25 mouse cellular contexts compared by ENCODE assay signal in the genomic region with DNA sequence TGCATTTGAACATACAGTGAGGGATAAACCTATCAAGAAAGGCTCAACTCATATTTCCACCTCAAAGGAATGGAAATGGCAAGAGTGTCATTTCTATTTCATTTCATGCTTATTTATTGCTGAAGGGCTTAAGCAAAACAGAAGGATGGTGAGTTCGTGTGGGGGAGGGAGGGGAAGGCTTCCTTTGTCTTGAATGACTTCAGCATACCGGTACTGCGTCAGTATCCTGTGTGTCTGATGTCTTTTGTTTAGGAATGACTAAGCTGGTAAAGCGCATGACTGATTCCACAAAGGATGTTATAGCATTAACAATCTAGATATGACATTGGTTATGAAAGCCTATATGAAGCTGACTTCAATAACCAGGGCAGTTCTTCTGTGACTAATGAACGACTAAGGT.
A peak's percentile ranks its signal among the peaks of the same experiment; 100 is the strongest.
DNase-seq lines count a peak whose midpoint lies in the region; ATAC-seq lines count a peak whose summit lies in the region.
"Had no signal": no experiment of that assay in that cellular context is flagged by ENCODE, and none has a peak within 500 bp of the region (broad histone marks: within the 10 kb centered on the region; RNA-seq: fewer than 3 reads in every experiment).

No protein-coding gene starts in this region.

- H3K27me3 ChIP-seq in embryonic facial prominence, embryonic 14.5 days (replicated peaks; ENCODE audit: control insufficient read depth, insufficient read depth, low read length), result no peaks in the 10 kb centered on the region
- H3K27me3 ChIP-seq in embryonic facial prominence, embryonic 10.5 days (replicated peaks; ENCODE audit: low read depth, poor library complexity, severe bottlenecking), result no peaks in the 10 kb centered on the region
- H3K27me3 ChIP-seq in midbrain, embryonic 13.5 days, result no peaks in the 10 kb centered on the region
- no peaks in the 10 kb centered on the region for H3K27me3 ChIP-seq in midbrain, embryonic 11.5 days (ENCODE audit: control insufficient read depth, insufficient read depth, low read length)
- H3K27me3 ChIP-seq in forebrain, embryonic 10.5 days (ENCODE audit: poor library complexity, severe bottlenecking), result no peaks in the 10 kb centered on the region
- no peaks in the 10 kb centered on the region for H3K27me3 ChIP-seq in liver, embryonic 12.5 days (replicated peaks)
- H3K27me3 ChIP-seq: embryonic facial prominence, embryonic 12.5 days; heart, embryonic 13.5 days; hindbrain, embryonic 13.5 days; stomach, embryonic 15.5 days had no signal

- no peak for ATAC-seq in embryonic facial prominence, embryonic 14.5 days (ENCODE audit: low read depth)
- 0 out of 2 replicates have a peak, but pooled peaks have one; percentile 40 for ATAC-seq in midbrain, embryonic 13.5 days
- no peak for ATAC-seq in midbrain, embryonic 11.5 days (ENCODE audit: low FRiP score)
- ATAC-seq in liver, embryonic 12.5 days, result no peak
- ATAC-seq: forebrain, embryonic 14.5 days; inflammation-experienced regulatory T-cells, adult 6 months; midbrain, embryonic 16.5 days had no signal

- no peak overlapping the region for H3K4me2 ChIP-seq in embryonic facial prominence, embryonic 14.5 days (ENCODE audit: low read depth, low read length)
- no peak overlapping the region for H3K4me2 ChIP-seq in midbrain, embryonic 13.5 days (replicated peaks)
- no peak overlapping the region for H3K4me2 ChIP-seq in midbrain, embryonic 11.5 days
- H3K4me2 ChIP-seq in liver, embryonic 12.5 days, result no peak overlapping the region
- H3K4me2 ChIP-seq: embryonic facial prominence, embryonic 12.5 days; heart, embryonic 13.5 days; hindbrain, embryonic 13.5 days; stomach, embryonic 15.5 days had no signal

- no peaks in the 10 kb centered on the region for H3K36me3 ChIP-seq in embryonic facial prominence, embryonic 14.5 days (ENCODE audit: control insufficient read depth, insufficient read depth, low read length)
- no peaks in the 10 kb centered on the region for H3K36me3 ChIP-seq in embryonic facial prominence, embryonic 10.5 days (replicated peaks)
- no peaks in the 10 kb centered on the region for H3K36me3 ChIP-seq in midbrain, embryonic 13.5 days
- no peaks in the 10 kb centered on the region for H3K36me3 ChIP-seq in midbrain, embryonic 11.5 days (ENCODE audit: control insufficient read depth, insufficient read depth, low read length)
- H3K36me3 ChIP-seq in forebrain, embryonic 10.5 days (replicated peaks), result no peaks in the 10 kb centered on the region
- no peaks in the 10 kb centered on the region for H3K36me3 ChIP-seq in liver, embryonic 12.5 days
- H3K36me3 ChIP-seq: embryonic facial prominence, embryonic 12.5 days; heart, embryonic 13.5 days; hindbrain, embryonic 13.5 days; limb, embryonic 10.5 days; stomach, embryonic 15.5 days had no signal

- no peaks in the 10 kb centered on the region for H3K9me3 ChIP-seq in embryonic facial prominence, embryonic 14.5 days (ENCODE audit: control insufficient read depth, low read length)
- peaks cover 2% of the 10 kb centered on the region; the same call in 1 of the 2 replicates for H3K9me3 ChIP-seq in embryonic facial prominence, embryonic 10.5 days
- no peaks in the 10 kb centered on the region for H3K9me3 ChIP-seq in midbrain, embryonic 13.5 days
- H3K9me3 ChIP-seq in midbrain, embryonic 11.5 days (ENCODE audit: control insufficient read depth, low read length), result no peaks in the 10 kb centered on the region
- 0 out of 2 replicates have a peak, but pooled peaks cover 1% of the 10 kb centered on the region for H3K9me3 ChIP-seq in forebrain, embryonic 10.5 days
- H3K9me3 ChIP-seq in liver, embryonic 12.5 days (replicated peaks), result 0 out of 2 replicates have a peak, but pooled peaks cover 2% of the 10 kb centered on the region
- H3K9me3 ChIP-seq: heart, embryonic 13.5 days; hindbrain, embryonic 13.5 days; limb, embryonic 10.5 days; stomach, embryonic 15.5 days had no signal

- H3K9ac ChIP-seq in embryonic facial prominence, embryonic 14.5 days (ENCODE audit: low read depth, low read length), result no peak overlapping the region
- H3K9ac ChIP-seq in midbrain, embryonic 13.5 days (replicated peaks), result no peak overlapping the region
- no peak overlapping the region for H3K9ac ChIP-seq in midbrain, embryonic 11.5 days (ENCODE audit: low read length)
- H3K9ac ChIP-seq in liver, embryonic 12.5 days, result no peak overlapping the region
- H3K9ac ChIP-seq: embryonic facial prominence, embryonic 12.5 days; heart, embryonic 13.5 days; hindbrain, embryonic 13.5 days; stomach, embryonic 15.5 days had no signal

- no peak overlapping the region for H3K4me3 ChIP-seq in embryonic facial prominence, embryonic 14.5 days (ENCODE audit: low read depth, low read length)
- H3K4me3 ChIP-seq in embryonic facial prominence, embryonic 10.5 days, result no peak overlapping the region
- no peak overlapping the region for H3K4me3 ChIP-seq in midbrain, embryonic 13.5 days (replicated peaks)
- H3K4me3 ChIP-seq in midbrain, embryonic 11.5 days (ENCODE audit: low read depth, low read length), result no peak overlapping the region
- H3K4me3 ChIP-seq in forebrain, embryonic 10.5 days, result no peak overlapping the region
- no peak overlapping the region for H3K4me3 ChIP-seq in liver, embryonic 12.5 days
- H3K4me3 ChIP-seq: embryonic facial prominence, embryonic 12.5 days; heart, embryonic 13.5 days; hindbrain, embryonic 13.5 days; limb, embryonic 10.5 days; stomach, embryonic 15.5 days had no signal

- 61% methylated on average over 5 of the region's 5 CpGs for WGBS in embryonic facial prominence, embryonic 14.5 days
- 68% methylated on average over 5 of the region's 5 CpGs for WGBS in embryonic facial prominence, embryonic 10.5 days
- WGBS in midbrain, embryonic 13.5 days, result 40% methylated on average over 5 of the region's 5 CpGs
- WGBS in midbrain, embryonic 11.5 days, result 45% methylated on average over 5 of the region's 5 CpGs
- WGBS in forebrain, embryonic 10.5 days, result 60% methylated on average over 5 of the region's 5 CpGs
- 55% methylated on average over 5 of the region's 5 CpGs for WGBS in liver, embryonic 12.5 days (ENCODE audit: insufficient replicate concordance)

- no peak overlapping the region for H3K27ac ChIP-seq in embryonic facial prominence, embryonic 14.5 days (replicated peaks; ENCODE audit: low read depth, low read length)
- no peak overlapping the region for H3K27ac ChIP-seq in embryonic facial prominence, embryonic 10.5 days (replicated peaks)
- H3K27ac ChIP-seq in midbrain, embryonic 13.5 days, result no peak overlapping the region
- H3K27ac ChIP-seq in midbrain, embryonic 11.5 days (ENCODE audit: low read depth, low read length), result no peak overlapping the region
- no peak overlapping the region for H3K27ac ChIP-seq in forebrain, embryonic 10.5 days
- H3K27ac ChIP-seq in liver, embryonic 12.5 days, result no peak overlapping the region
- H3K27ac ChIP-seq: embryonic facial prominence, embryonic 12.5 days; heart, embryonic 13.5 days; hindbrain, embryonic 13.5 days; limb, embryonic 10.5 days; stomach, embryonic 15.5 days had no signal

- peak; percentile 8 for DNase-seq in embryonic facial prominence, embryonic 14.5 days (ENCODE audit: low spot score)
- no peak for DNase-seq in embryonic facial prominence, embryonic 10.5 days (ENCODE audit: low spot score)
- DNase-seq in midbrain, embryonic 11.5 days (ENCODE audit: low spot score, missing footprints), result no peak
- peak; percentile 29 for DNase-seq in R1 (ENCODE audit: low read depth, low spot score)
- peak; percentile 27 for DNase-seq in lung, postnatal 25 days (ENCODE audit: low spot score)
- no peak for DNase-seq in forebrain, embryonic 10.5 days (ENCODE audit: extremely low spot score, low spot score)
- DNase-seq: adrenal gland, postnatal 25 days; cerebellum, adult 9-10 months; gastrocnemius, postnatal 14 days; heart, adult 18-20 months; heart, postnatal 36 days; kidney, adult 18-20 months; kidney, postnatal 10 days; liver; thymus, postnatal 36 days had no signal

- no peaks in the 10 kb centered on the region for H3K4me1 ChIP-seq in embryonic facial prominence, embryonic 14.5 days (ENCODE audit: control insufficient read depth, insufficient read depth, low read length)
- no peaks in the 10 kb centered on the region for H3K4me1 ChIP-seq in embryonic facial prominence, embryonic 10.5 days
- 0 out of 2 replicates have a peak, but pooled peaks cover 4% of the 10 kb centered on the region for H3K4me1 ChIP-seq in midbrain, embryonic 13.5 days (replicated peaks)
- no peaks in the 10 kb centered on the region; the same call in 1 of the 2 replicates for H3K4me1 ChIP-seq in midbrain, embryonic 11.5 days (ENCODE audit: control insufficient read depth, insufficient read depth, low read length)
- H3K4me1 ChIP-seq in forebrain, embryonic 10.5 days, result no peaks in the 10 kb centered on the region; the same call in 1 of the 2 replicates
- H3K4me1 ChIP-seq in liver, embryonic 12.5 days, result no peaks in the 10 kb centered on the region
- H3K4me1 ChIP-seq: embryonic facial prominence, embryonic 12.5 days; heart, embryonic 13.5 days; hindbrain, embryonic 13.5 days; stomach, embryonic 15.5 days had no signal

Comparison
In these comparisons a context has a peak if more than half of its experiments do, and no peak if none do; other contexts are left out.
1. DNase-seq: peak in embryonic facial prominence, embryonic 14.5 days (single experiment), R1 (single experiment) and lung, postnatal 25 days (single experiment); none in embryonic facial prominence, embryonic 10.5 days (single experiment), midbrain, embryonic 11.5 days (single experiment) and forebrain, embryonic 10.5 days (single experiment).